In genomic region chr5:134279371-134279770, GRCm38 (mm10) we compare ENCODE assay signal across 24 mouse cellular contexts. TPM values are rescaled to one million over a fixed set of nuclear protein-coding genes. Genes with fewer than 3 reads are reported as not detected.
DNase-seq lines count a peak whose midpoint lies in the region; ATAC-seq and TF ChIP-seq lines count a peak whose summit lies in the region.
"Had no signal": no experiment of that assay in that cellular context is flagged by ENCODE, and none has a peak within 500 bp of the region (broad histone marks: within the 10 kb centered on the region; RNA-seq: fewer than 3 reads in every experiment).

No protein-coding gene starts in this region.

- 88% methylated on average over 7 of the region's 7 CpGs for WGBS in forebrain, embryonic 15.5 days
- WGBS in hindbrain, embryonic 16.5 days = 88% methylated on average over 7 of the region's 7 CpGs

- H3K27me3 ChIP-seq in ES-Bruce4 (ENCODE audit: control insufficient read depth, insufficient read depth, low read length, poor library complexity, severe bottlenecking) = no peaks in the 10 kb centered on the region
- H3K27me3 ChIP-seq in forebrain, embryonic 15.5 days = no peaks in the 10 kb centered on the region
- no peaks in the 10 kb centered on the region for H3K27me3 ChIP-seq in hindbrain, embryonic 16.5 days (replicated peaks; ENCODE audit: control insufficient read depth, insufficient read depth, low read length)
- H3K27me3 ChIP-seq: CH12.LX; embryonic facial prominence, embryonic 13.5 days; embryonic facial prominence, embryonic 15.5 days; forebrain, embryonic 12.5 days had no signal

- no peak overlapping the region for H3K4me3 ChIP-seq in ES-Bruce4 (ENCODE audit: low read depth, low read length)
- H3K4me3 ChIP-seq in forebrain, embryonic 15.5 days = no peak overlapping the region
- H3K4me3 ChIP-seq in hindbrain, embryonic 16.5 days (ENCODE audit: low read length) = no peak overlapping the region
- H3K4me3 ChIP-seq: embryonic facial prominence, embryonic 13.5 days; embryonic facial prominence, embryonic 15.5 days; erythroblast, embryonic 14.5 days; forebrain, embryonic 10.5 days; forebrain, embryonic 12.5 days; gastrocnemius, adult 2 months had no signal

- peaks cover 6% of the 10 kb centered on the region for H3K4me1 ChIP-seq in ES-Bruce4 (ENCODE audit: control insufficient read depth, insufficient read depth, low read length)
- H3K4me1 ChIP-seq in forebrain, embryonic 15.5 days = no peaks in the 10 kb centered on the region
- H3K4me1 ChIP-seq in hindbrain, embryonic 16.5 days (ENCODE audit: control insufficient read depth, insufficient read depth, low read depth, low read length) = no peaks in the 10 kb centered on the region
- H3K4me1 ChIP-seq: embryonic facial prominence, embryonic 13.5 days; embryonic facial prominence, embryonic 15.5 days; forebrain, embryonic 10.5 days; forebrain, embryonic 12.5 days had no signal

- H3K9me3 ChIP-seq in ES-Bruce4 (replicated peaks; ENCODE audit: control insufficient read depth, insufficient read depth, low read length, poor library complexity, severe bottlenecking) = no peaks in the 10 kb centered on the region
- H3K9me3 ChIP-seq in forebrain, embryonic 15.5 days = no peaks in the 10 kb centered on the region
- no peaks in the 10 kb centered on the region for H3K9me3 ChIP-seq in hindbrain, embryonic 16.5 days (ENCODE audit: control insufficient read depth, low read length)
- H3K9me3 ChIP-seq: embryonic facial prominence, embryonic 13.5 days; embryonic facial prominence, embryonic 15.5 days; forebrain, embryonic 10.5 days; forebrain, embryonic 12.5 days had no signal

- ATAC-seq in forebrain, embryonic 15.5 days (replicated peaks) = no peak
- no peak for ATAC-seq in hindbrain, embryonic 16.5 days
- ATAC-seq: forebrain, embryonic 14.5 days; forebrain, postnatal 0 days had no signal

- peak; percentile 65 for DNase-seq in adrenal gland, adult 2 months
- DNase-seq in adrenal gland, postnatal 4 days (ENCODE audit: low spot score in 2 of 2) = no peak
- DNase-seq in adrenal gland, adult 8-10 months = peak; percentile 49
- DNase-seq in adrenal gland, postnatal 14 days = peak; percentile 62
- DNase-seq in frontal cortex, postnatal 25 days (ENCODE audit: low spot score in 2 of 2) = no peak
- DNase-seq: cerebellum, adult 11 months; cerebellum, adult 18-20 months; cerebellum, adult 8-10 months; cerebellum, adult 9-11 months; cerebellum, postnatal 14 days; cerebellum, postnatal 36 days; embryo, embryonic 11 days; forebrain, postnatal 0 days; gastrocnemius, adult 2 months had no signal

- TF ChIP-seq EP300 in ES-Bruce4 (IDR thresholded peaks at IDR 0.05; ENCODE audit: insufficient read depth, low read depth, low read length) = no peak

- 0 out of 2 replicates have a peak overlapping the region, but pooled peaks have one; percentile 16 for H3K27ac ChIP-seq in ES-Bruce4 (ENCODE audit: insufficient read depth, low read length)
- H3K27ac ChIP-seq in forebrain, embryonic 15.5 days (replicated peaks) = no peak overlapping the region
- H3K27ac ChIP-seq in hindbrain, embryonic 16.5 days (ENCODE audit: low read depth, low read length) = no peak overlapping the region
- H3K27ac ChIP-seq: embryonic facial prominence, embryonic 13.5 days; embryonic facial prominence, embryonic 15.5 days; forebrain, embryonic 10.5 days; forebrain, embryonic 12.5 days; gastrocnemius, adult 2 months had no signal

- no peak for TF ChIP-seq CTCF in ES-Bruce4 (IDR thresholded peaks at IDR 0.05; ENCODE audit: low read depth, low read length)

- no peak for TF ChIP-seq POLR2A in ES-Bruce4 (IDR thresholded peaks at IDR 0.05; ENCODE audit: insufficient read depth, low read length)

- no peak overlapping the region for H3K4me2 ChIP-seq in forebrain, embryonic 15.5 days (replicated peaks)
- H3K4me2 ChIP-seq in hindbrain, embryonic 16.5 days (ENCODE audit: low read length) = no peak overlapping the region
- H3K4me2 ChIP-seq: embryonic facial prominence, embryonic 13.5 days; embryonic facial prominence, embryonic 15.5 days; forebrain, embryonic 12.5 days had no signal

- no peak overlapping the region for H3K9ac ChIP-seq in ES-Bruce4 (ENCODE audit: low read depth, poor library complexity, severe bottlenecking)
- H3K9ac ChIP-seq in forebrain, embryonic 15.5 days (replicated peaks) = no peak overlapping the region
- no peak overlapping the region for H3K9ac ChIP-seq in hindbrain, embryonic 16.5 days (ENCODE audit: low read depth, low read length)
- H3K9ac ChIP-seq: embryonic facial prominence, embryonic 13.5 days; embryonic facial prominence, embryonic 15.5 days; forebrain, embryonic 12.5 days; forebrain, postnatal 0 days had no signal

- peaks cover 7% of the 10 kb centered on the region for H3K36me3 ChIP-seq in ES-Bruce4 (ENCODE audit: control insufficient read depth, insufficient read depth, low read length, poor library complexity, severe bottlenecking)
- H3K36me3 ChIP-seq in forebrain, embryonic 15.5 days = peaks cover 80% of the 10 kb centered on the region
- H3K36me3 ChIP-seq in hindbrain, embryonic 16.5 days (ENCODE audit: control insufficient read depth, insufficient read depth, low read length) = peaks cover 42% of the 10 kb centered on the region

RNA-seq across cellular contexts. Expression of gene Gtf2i, which starts 35.2 kb away (rescaled TPM):
- total RNA-seq in adrenal gland, adult 2 months (2021) = 100 to 1,000 TPM; 239 to 244 TPM
- 104 and 110 TPM in 2 replicates for polyA plus RNA-seq in adrenal gland, adult 2 months (2012; rRNA removed)
- total RNA-seq in adrenal gland, postnatal 4 days (2021) = 100 to 1,000 TPM; 266 to 270 TPM
- 240 and 242 TPM in 2 replicates for polyA plus RNA-seq in ES-Bruce4 (2011; ENCODE audit: insufficient read depth, insufficient read length, low read depth, missing spikeins)
- 100 to 1,000 TPM; 215 to 303 (median 258) TPM for total RNA-seq in adrenal gland, adult 8-10 months (2022)
- total RNA-seq in adrenal gland, postnatal 14 days (2021) = 231 and 237 TPM in 2 replicates
- 179 and 182 TPM in 2 replicates for polyA plus RNA-seq in forebrain, embryonic 15.5 days (2015; fragmentation: Nextera tagmentation; extraction: Ambion mirVana)
- polyA plus RNA-seq in hindbrain, embryonic 16.5 days (2015; fragmentation: Nextera tagmentation; extraction: Ambion mirVana) = 132 and 141 TPM in 2 replicates

RNA-seq across cellular contexts. Expression of gene Ncf1, which starts 49.9 kb away (rescaled TPM):
- total RNA-seq in adrenal gland, adult 2 months (2021) = 1 to 10 TPM; 8.9 to 9.2 TPM
- polyA plus RNA-seq in adrenal gland, adult 2 months (2012; rRNA removed) = 15.7 and 16.9 TPM in 2 replicates
- 10 to 100 TPM in 1 of 2 experiments, 1 to 10 TPM in 1; 5.2 to 10.3 TPM for total RNA-seq in adrenal gland, postnatal 4 days (2021)
- polyA plus RNA-seq in ES-Bruce4 (2011; ENCODE audit: insufficient read depth, insufficient read length, low read depth, missing spikeins) = not detected in 2 replicates
- total RNA-seq in adrenal gland, adult 8-10 months (2022) = 10 to 100 TPM in 1 of 4 experiments, 1 to 10 TPM in 3; 6.7 to 10.7 (median 8.3) TPM
- total RNA-seq in adrenal gland, postnatal 14 days (2021) = 8.1 and 12.4 TPM in 2 replicates
- polyA plus RNA-seq in forebrain, embryonic 15.5 days (2015; fragmentation: Nextera tagmentation; extraction: Ambion mirVana) = 2.1 and 2.4 TPM in 2 replicates
- 2.3 and 2.7 TPM in 2 replicates for polyA plus RNA-seq in hindbrain, embryonic 16.5 days (2015; fragmentation: Nextera tagmentation; extraction: Ambion mirVana)

Comparison
In these comparisons a context has a peak if more than half of its experiments do, and no peak if none do; other contexts are left out.
1. DNase-seq: peak in adrenal gland, adult 2 months (single experiment), adrenal gland, adult 8-10 months (single experiment) and adrenal gland, postnatal 14 days (single experiment); none in adrenal gland, postnatal 4 days (0 of 2) and frontal cortex, postnatal 25 days (0 of 2).